Mouse (Mus musculus): ENCODE results near the gene Nell2. TPM values are rescaled to one million over a fixed set of nuclear protein-coding genes. Genes with fewer than 3 reads are reported as not detected.

Nell2 gene
- polyA plus RNA-seq, 1 experiment from 2014 or later, result 20.1 TPM

GRCm38 (mm10) chr15:95460041-95460566, 68.3 kb downstream of the Nell2 start:
- 82% methylated on average over 4 of the region's 4 CpGs for WGBS
- Histone ChIP-seq H3K27ac (no peak overlapping the region), H3K4me3 (no peak overlapping the region), H3K4me2 (replicated peaks) (no peak overlapping the region), H3K36me3 (no peaks in the 10 kb centered on the region), H3K27me3 (no peaks in the 10 kb centered on the region), H3K4me1 (no peaks in the 10 kb centered on the region), H3K9me3 (no peaks in the 10 kb centered on the region), H3K9ac (no peak overlapping the region)
- ATAC-seq (ENCODE audit: low FRiP score, low read depth), result no peak

DNA sequence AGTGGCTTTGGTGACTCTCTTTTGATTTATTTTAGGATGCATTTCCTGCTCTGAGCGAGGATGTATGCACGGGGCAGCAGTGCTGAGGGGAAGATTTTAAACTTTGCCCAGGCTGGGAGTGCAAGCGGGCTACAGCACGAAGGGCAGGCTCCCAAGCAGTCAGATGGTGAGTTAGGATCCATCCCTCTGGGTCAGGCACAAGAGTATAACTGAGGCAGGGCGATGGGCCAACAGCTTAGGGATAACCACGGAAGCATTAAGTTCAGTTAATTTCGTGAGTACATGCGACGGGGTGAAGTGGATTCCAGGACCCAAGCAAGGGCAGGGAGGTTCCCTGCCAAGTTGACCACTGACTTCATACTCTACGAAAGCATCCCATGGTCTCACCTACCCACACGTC, 83.8 kb downstream of the Nell2 start:
- Histone ChIP-seq H3K27me3 (no peaks in the 10 kb centered on the region), H3K4me1 (no peaks in the 10 kb centered on the region), H3K36me3 (no peaks in the 10 kb centered on the region), H3K4me3 (no peak overlapping the region), H3K9ac (no peak overlapping the region), H3K9me3 (no peaks in the 10 kb centered on the region), H3K27ac (no peak overlapping the region), H3K4me2 (replicated peaks) (no peak overlapping the region)
- ATAC-seq (ENCODE audit: low FRiP score, low read depth), result no peak
- WGBS, result 77% methylated on average over 11 of the region's 11 CpGs

DNA sequence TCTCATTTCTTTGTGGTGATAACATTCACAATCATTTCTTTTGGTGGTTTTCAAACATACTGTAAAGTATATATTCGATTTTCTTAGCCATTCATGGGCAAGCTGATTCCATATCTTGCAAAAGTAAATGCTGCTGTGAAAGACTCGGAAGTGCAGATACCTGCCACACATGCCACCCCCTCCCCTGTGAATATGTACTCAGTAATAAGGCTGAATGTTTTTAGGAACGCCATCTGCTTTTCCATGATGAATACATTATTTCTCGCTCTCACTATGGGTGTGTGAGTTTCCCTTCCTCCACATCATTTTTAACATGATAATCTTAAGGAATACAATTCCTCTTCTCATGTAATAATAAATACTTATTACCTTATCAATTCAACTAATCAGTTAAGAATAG, 90.6 kb downstream of the Nell2 start:
- ATAC-seq (ENCODE audit: low FRiP score, low read depth), result no peak
- H3K9ac ChIP-seq, result no peak overlapping the region
- 92% methylated on average over 4 of the region's 4 CpGs for WGBS
- no peaks in the 10 kb centered on the region for H3K9me3 ChIP-seq
- H3K4me1 ChIP-seq, result no peaks in the 10 kb centered on the region
- no peaks in the 10 kb centered on the region for H3K36me3 ChIP-seq
- no peak overlapping the region for H3K4me3 ChIP-seq
- no peak overlapping the region for H3K27ac ChIP-seq
- H3K4me2 ChIP-seq (replicated peaks), result no peak overlapping the region
- H3K27me3 ChIP-seq, result no peaks in the 10 kb centered on the region

DNA sequence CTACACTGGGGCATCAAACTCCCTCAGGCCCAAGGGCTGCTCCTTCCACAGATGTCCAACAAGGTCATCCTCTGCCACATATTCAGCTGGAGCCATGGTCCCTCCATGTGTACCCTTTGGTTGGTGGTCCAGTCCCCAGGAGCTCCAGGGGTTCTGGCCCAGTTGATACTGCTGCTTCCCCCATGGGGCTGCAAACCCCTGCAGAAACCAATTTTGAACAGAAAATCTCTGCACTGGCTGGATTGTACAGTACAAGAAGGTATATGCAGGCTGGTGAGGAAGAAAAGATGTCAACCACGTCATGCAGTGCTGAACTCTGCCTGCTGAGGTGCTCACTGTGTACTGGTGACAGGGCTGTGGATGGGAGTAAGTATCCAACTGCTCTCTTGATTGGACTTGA, 92.1 kb downstream of the Nell2 start:
- Histone ChIP-seq H3K4me3 (no peak overlapping the region), H3K36me3 (no peaks in the 10 kb centered on the region), H3K4me2 (replicated peaks) (no peak overlapping the region), H3K27ac (no peak overlapping the region), H3K9me3 (no peaks in the 10 kb centered on the region), H3K27me3 (no peaks in the 10 kb centered on the region), H3K4me1 (no peaks in the 10 kb centered on the region), H3K9ac (no peak overlapping the region)
- WGBS, result 95% methylated on average over 1 of the region's 1 CpGs
- ATAC-seq (ENCODE audit: low FRiP score, low read depth), result no peak

- 75% methylated on average over 13 of the region's 13 CpGs for WGBS
- no peak for ATAC-seq (ENCODE audit: low FRiP score, low read depth)
- Histone ChIP-seq H3K36me3 (no peaks in the 10 kb centered on the region), H3K27me3 (no peaks in the 10 kb centered on the region), H3K27ac (no peak overlapping the region), H3K4me3 (no peak overlapping the region), H3K4me1 (peaks cover 25% of the 10 kb centered on the region), H3K4me2 (replicated peaks) (no peak overlapping the region), H3K9ac (no peak overlapping the region), H3K9me3 (no peaks in the 10 kb centered on the region)
Measured at GRCm38 (mm10) chr15:95431156-95431799, 97.1 kb downstream of the Nell2 start.

DNA sequence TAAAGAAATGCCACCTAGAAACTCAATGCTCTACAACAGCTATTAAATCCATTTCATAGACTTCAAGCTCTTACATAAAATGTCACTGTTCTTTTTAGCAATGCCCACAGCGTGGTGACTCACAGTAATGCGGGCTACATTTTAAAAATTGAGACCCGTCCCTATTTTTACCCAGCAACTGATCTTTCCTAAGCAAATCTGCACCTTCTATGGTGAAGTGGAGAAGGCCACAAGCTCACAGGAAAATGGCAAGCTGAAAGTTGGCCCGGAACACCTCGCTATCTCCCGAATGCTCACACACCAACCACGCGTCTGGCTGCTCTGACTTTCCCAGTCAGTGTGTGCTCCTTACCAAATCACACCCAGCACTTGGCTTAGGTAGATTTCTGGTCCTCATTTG, 98.4 kb downstream of the Nell2 start:
- 89% methylated on average over 8 of the region's 8 CpGs for WGBS
- Histone ChIP-seq H3K36me3 (no peaks in the 10 kb centered on the region), H3K4me2 (replicated peaks) (no peak overlapping the region), H3K4me1 (peaks cover 25% of the 10 kb centered on the region), H3K27me3 (no peaks in the 10 kb centered on the region), H3K27ac (no peak overlapping the region), H3K9me3 (no peaks in the 10 kb centered on the region), H3K9ac (no peak overlapping the region), H3K4me3 (no peak overlapping the region)
- no peak for ATAC-seq (ENCODE audit: low FRiP score, low read depth)

GRCm38 (mm10) chr15:95428003-95428663, 100.2 kb downstream of the Nell2 start:
- WGBS, result 58% methylated on average over 7 of the region's 7 CpGs
- ATAC-seq (ENCODE audit: low FRiP score, low read depth), result no peak
- H3K27ac ChIP-seq, result no peak overlapping the region; the same call in 1 of the 2 replicates
- H3K36me3 ChIP-seq, result no peaks in the 10 kb centered on the region
- 0 out of 2 replicates have a peak overlapping the region, but pooled peaks have one; percentile 11 for H3K4me2 ChIP-seq (replicated peaks)
- H3K4me3 ChIP-seq, result no peak overlapping the region
- no peaks in the 10 kb centered on the region for H3K9me3 ChIP-seq
- no peak overlapping the region for H3K9ac ChIP-seq
- H3K27me3 ChIP-seq, result no peaks in the 10 kb centered on the region
- peaks cover 25% of the 10 kb centered on the region for H3K4me1 ChIP-seq

- Histone ChIP-seq H3K4me2 (replicated peaks) (no peak overlapping the region), H3K36me3 (no peaks in the 10 kb centered on the region), H3K4me3 (no peak overlapping the region), H3K27me3 (no peaks in the 10 kb centered on the region), H3K4me1 (peaks cover 20% of the 10 kb centered on the region), H3K27ac (no peak overlapping the region), H3K9me3 (no peaks in the 10 kb centered on the region), H3K9ac (no peak overlapping the region)
- ATAC-seq (ENCODE audit: low FRiP score, low read depth), result no peak
- WGBS, result 89% methylated on average over 7 of the region's 7 CpGs
Measured at GRCm38 (mm10) chr15:95425085-95425484, 103.3 kb downstream of the Nell2 start.

DNA sequence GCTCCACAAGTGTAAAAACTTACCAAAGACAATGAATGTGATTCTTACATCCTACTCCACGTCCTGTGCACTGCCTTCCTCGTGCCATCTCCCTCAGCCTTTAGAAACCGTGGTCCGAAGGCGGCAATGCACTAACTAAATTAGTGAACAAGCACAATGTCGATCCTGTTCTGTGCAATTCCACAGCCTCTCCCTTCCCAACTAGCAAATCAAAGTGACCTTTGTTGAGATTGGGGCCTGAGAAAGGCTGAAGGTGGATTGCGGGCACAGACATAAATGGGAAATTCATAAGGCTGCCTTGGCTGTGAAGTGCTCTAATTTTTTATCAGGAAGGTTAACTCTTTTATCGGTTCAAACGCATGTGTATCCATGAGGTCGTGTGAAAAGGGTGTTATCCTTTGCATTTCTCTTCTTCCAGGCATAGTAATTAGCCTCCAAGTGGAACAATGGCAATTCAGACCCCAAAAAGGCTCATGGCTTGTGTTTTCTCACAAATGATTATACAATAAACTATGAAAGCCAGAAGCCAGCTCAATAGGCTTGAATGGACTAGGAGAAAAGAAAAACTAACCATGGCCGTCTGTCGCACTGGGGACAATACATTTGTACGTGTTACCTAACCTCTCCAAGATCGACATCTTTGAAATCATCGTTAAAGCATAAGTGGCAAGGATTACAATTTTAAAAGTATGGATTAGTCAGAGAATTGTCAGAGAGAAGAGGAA, 106.0 kb downstream of the Nell2 start:
- no peaks in the 10 kb centered on the region for H3K36me3 ChIP-seq
- H3K4me2 ChIP-seq (replicated peaks), result no peak overlapping the region
- H3K27me3 ChIP-seq, result no peaks in the 10 kb centered on the region
- H3K4me3 ChIP-seq, result no peak overlapping the region
- H3K27ac ChIP-seq, result no peak overlapping the region
- ATAC-seq (ENCODE audit: low FRiP score, low read depth), result no peak
- H3K9me3 ChIP-seq, result no peaks in the 10 kb centered on the region; the same call in 1 of the 2 replicates
- no peak overlapping the region for H3K9ac ChIP-seq
- no peaks in the 10 kb centered on the region for H3K4me1 ChIP-seq
- WGBS, result 84% methylated on average over 15 of the region's 15 CpGs

GRCm38 (mm10) chr15:95418641-95419040, 109.7 kb downstream of the Nell2 start:
- no peak overlapping the region for H3K9ac ChIP-seq
- WGBS, result 77% methylated on average over 4 of the region's 4 CpGs
- no peak overlapping the region for H3K27ac ChIP-seq
- no peaks in the 10 kb centered on the region; the same call in 1 of the 2 replicates for H3K9me3 ChIP-seq
- no peak overlapping the region for H3K4me2 ChIP-seq (replicated peaks)
- no peak for ATAC-seq (ENCODE audit: low FRiP score, low read depth)
- no peaks in the 10 kb centered on the region for H3K4me1 ChIP-seq
- no peak overlapping the region for H3K4me3 ChIP-seq
- no peaks in the 10 kb centered on the region for H3K27me3 ChIP-seq
- no peaks in the 10 kb centered on the region for H3K36me3 ChIP-seq

DNA sequence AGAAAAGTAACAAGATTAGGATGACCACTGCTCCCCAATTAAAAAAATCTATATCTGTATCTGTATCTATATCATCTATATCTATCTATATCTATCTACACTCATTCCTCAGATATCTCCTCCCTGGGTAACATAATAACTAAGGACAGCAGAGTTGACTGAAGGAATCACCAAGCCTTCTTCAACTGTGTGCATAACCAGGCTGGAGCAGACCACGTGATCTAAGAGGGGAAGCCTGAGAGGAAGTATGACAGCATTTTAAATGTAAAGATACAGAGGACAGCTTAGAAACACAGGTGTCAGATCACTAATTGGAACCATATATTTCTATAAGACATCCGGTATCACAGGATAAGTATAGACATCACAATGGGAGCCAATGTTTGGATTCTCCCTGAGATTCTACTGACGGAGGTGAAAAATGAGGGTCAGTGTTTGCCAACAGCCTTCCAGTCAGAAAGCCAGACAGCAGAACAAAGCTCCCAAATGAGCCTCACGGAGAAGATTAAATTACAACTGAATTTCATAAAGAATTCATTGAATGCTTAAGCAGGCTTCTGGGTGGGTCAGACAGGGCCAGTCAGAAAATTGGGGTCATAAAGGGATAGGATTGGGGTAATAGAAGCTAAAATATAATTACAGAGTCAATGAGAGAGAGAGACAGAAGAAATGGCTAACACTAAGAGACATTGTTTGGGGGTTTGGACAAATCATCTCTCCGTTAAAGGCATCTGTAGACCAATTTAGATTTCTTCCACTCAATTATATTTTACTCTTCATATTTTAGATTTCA, 116.2 kb downstream of the Nell2 start:
- Histone ChIP-seq H3K4me1 (no peaks in the 10 kb centered on the region), H3K27ac (no peak overlapping the region), H3K27me3 (no peaks in the 10 kb centered on the region), H3K9me3 (no peaks in the 10 kb centered on the region; the same call in 1 of the 2 replicates), H3K4me2 (replicated peaks) (no peak overlapping the region), H3K9ac (no peak overlapping the region), H3K4me3 (no peak overlapping the region), H3K36me3 (no peaks in the 10 kb centered on the region)
- ATAC-seq (ENCODE audit: low FRiP score, low read depth), result no peak
- 72% methylated on average over 5 of the region's 5 CpGs for WGBS

All from limb, embryonic 13.5 days (tissue).